Mouse (Mus musculus) ES-E14 (cell line): ENCODE measurements around the gene Ckb.

Experiments used
- CHD2 ChIP-seq: IDR thresholded peaks from 2 replicates; pipeline ENCODE4 v1.6.1; 2014; ENCODE audit warnings: mild to moderate bottlenecking, low read depth, low read length, inconsistent platforms
- HCFC1 ChIP-seq: IDR thresholded peaks from 2 replicates; pipeline ENCODE4 v1.6.1; 2012; ENCODE audit warnings: low read length, inconsistent platforms, borderline replicate concordance; ENCODE audit not compliant: insufficient read depth
- MAFK ChIP-seq: IDR thresholded peaks from 2 replicates; pipeline ENCODE4 v1.6.1; 2014; ENCODE audit warnings: mild to moderate bottlenecking, low read depth, low read length, inconsistent platforms; ENCODE audit not compliant: insufficient read depth
- ZC3H11A ChIP-seq: IDR thresholded peaks from 2 replicates; pipeline ENCODE4 v1.6.1; 2012; ENCODE audit warnings: low read depth, mild to moderate bottlenecking, inconsistent platforms, low read length, borderline replicate concordance
- ZNF384 ChIP-seq: IDR thresholded peaks from 2 replicates; pipeline ENCODE4 v1.6.1; 2012; ENCODE audit warnings: low read depth, low read length, inconsistent platforms

- TF ChIP-seq CHD2 (no peak), HCFC1 (no peak), MAFK (no peak), ZC3H11A (no peak), ZNF384 (0 out of 2 replicates have a peak, but pooled peaks have one; percentile 52)
Observed at GRCm38 (mm10) chr12:111663228-111664143, 8.7 kb downstream of the Ckb start.
